Mouse (Mus musculus) heart, adult 11 months (tissue): ENCODE results near the gene Rbfox3.
A peak's percentile ranks its signal among the peaks of the same experiment; 100 is the strongest.

Source experiments
- DNase-seq: peaks from one replicate; pipeline ENCODE4 v3.0.0; 2022

The Rbfox3 gene

GRCm38 (mm10) chr11:118459536-118459935 lies 451.9 kb downstream of the Rbfox3 start:
- peak; percentile 96 for DNase-seq

GRCm38 (mm10) chr11:118459051-118459450 lies 452.3 kb downstream of the Rbfox3 start:
- peak; percentile 99 for DNase-seq

- DNase-seq: peak; percentile 99
These were observed 454.5 kb downstream of the Rbfox3 start for GRCm38 (mm10) chr11:118456937-118457336.

GRCm38 (mm10) chr11:118455788-118456187 lies 455.6 kb downstream of the Rbfox3 start:
- DNase-seq: no peak

GRCm38 (mm10) chr11:118453886-118454671 lies 457.3 kb downstream of the Rbfox3 start:
- peak; percentile 98 for DNase-seq

- peak; percentile 96 for DNase-seq
These were observed 458.4 kb downstream of the Rbfox3 start for GRCm38 (mm10) chr11:118452955-118453354.

GRCm38 (mm10) chr11:118451211-118451610 lies 460.2 kb downstream of the Rbfox3 start:
- no peak for DNase-seq

GRCm38 (mm10) chr11:118448385-118448784 lies 463.0 kb downstream of the Rbfox3 start:
- peak; percentile 99 for DNase-seq

- no peak for DNase-seq
These were observed 464.1 kb downstream of the Rbfox3 start for GRCm38 (mm10) chr11:118447346-118447745.

- peak; percentile 95 for DNase-seq
These were observed 465.6 kb downstream of the Rbfox3 start for GRCm38 (mm10) chr11:118445843-118446242.

GRCm38 (mm10) chr11:118443201-118443970 lies 468.0 kb downstream of the Rbfox3 start:
- DNase-seq: peak; percentile 95

- DNase-seq: peak; percentile 95
These were observed 468.7 kb downstream of the Rbfox3 start for GRCm38 (mm10) chr11:118442691-118443090.
